Mouse (Mus musculus): ENCODE results near the gene Dnajc27. TPM values are rescaled to one million over a fixed set of nuclear protein-coding genes. Genes with fewer than 3 reads are reported as not detected.

Dnajc27 gene
- polyA plus RNA-seq (2016; fragmentation: Nextera tagmentation; extraction: Ambion mirVana): 10.5 and 10.8 TPM in 2 replicates

- WGBS: 5% methylated on average over 59 of the region's 59 CpGs
- H3K27ac ChIP-seq: peak within 1 kb of the TSS; percentile 97
- peaks cover 21% of the 10 kb centered on the region for H3K36me3 ChIP-seq
- peak within 1 kb of the TSS; percentile 66 for H3K4me3 ChIP-seq
- H3K4me1 ChIP-seq (replicated peaks): peaks cover 23% of the 10 kb centered on the region; the same call in 1 of the 2 replicates
- no peaks in the 10 kb centered on the region for H3K9me3 ChIP-seq
- H3K27me3 ChIP-seq (ENCODE audit: insufficient read depth, poor library complexity, severe bottlenecking): no peaks in the 10 kb centered on the region
- peak; percentile 96 for DNase-seq (ENCODE audit: low spot score)
Measured at GRCm38 (mm10) chr12:4082132-4083001, at the start of gene Dnajc27. Dnajc27 (plus strand) TSS chr12:4082583.

DNA sequence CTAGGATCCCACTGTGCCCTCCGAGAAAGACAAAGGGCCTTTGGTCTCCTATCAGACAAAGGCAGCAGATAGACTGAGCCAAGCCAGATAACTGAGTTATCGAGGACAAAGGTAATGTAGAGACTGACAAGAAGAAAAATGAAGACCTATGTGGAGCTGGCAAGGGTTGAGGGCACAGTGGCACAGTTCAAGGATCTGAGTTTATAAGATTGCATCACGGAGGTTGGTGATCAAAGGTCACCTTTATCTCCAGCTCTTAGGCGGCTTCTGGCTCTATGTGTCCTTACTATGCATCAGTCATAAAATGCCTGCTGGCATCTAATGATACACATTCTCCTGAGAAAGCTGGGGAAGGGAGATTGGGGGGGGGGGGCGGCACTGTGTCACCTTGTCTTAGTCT, 46.2 kb upstream of the Dnajc27 start:
- H3K27me3 ChIP-seq (ENCODE audit: insufficient read depth, poor library complexity, severe bottlenecking): peaks cover 42% of the 10 kb centered on the region
- 0 out of 2 replicates have a peak, but pooled peaks cover 6% of the 10 kb centered on the region for H3K36me3 ChIP-seq
- H3K27ac ChIP-seq: no peak overlapping the region
- H3K4me3 ChIP-seq: no peak overlapping the region
- no peaks in the 10 kb centered on the region for H3K9me3 ChIP-seq
- 88% methylated on average over 5 of the region's 5 CpGs for WGBS
- DNase-seq (ENCODE audit: low spot score): no peak
- peaks cover 25% of the 10 kb centered on the region for H3K4me1 ChIP-seq (replicated peaks)

DNA sequence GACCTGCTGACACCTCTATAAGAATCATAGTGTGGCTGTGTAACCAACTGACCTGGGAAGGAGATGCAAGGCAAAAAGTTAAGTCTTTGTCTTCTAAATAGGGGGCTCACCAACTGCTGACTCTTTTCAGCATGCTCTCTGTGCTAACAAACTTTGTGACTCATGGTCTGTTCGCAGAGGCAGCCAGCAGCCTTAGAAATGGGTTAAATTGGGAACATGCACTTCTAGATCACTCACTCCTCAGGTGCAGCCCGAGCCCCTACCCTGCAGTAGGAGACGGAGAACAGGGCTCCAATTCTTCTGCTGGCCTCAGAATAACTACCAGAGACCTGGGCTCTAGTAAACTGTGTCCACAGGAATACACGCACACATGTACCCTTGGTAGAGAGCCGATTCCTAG, 44.9 kb upstream of the Dnajc27 start:
- H3K27me3 ChIP-seq (ENCODE audit: insufficient read depth, poor library complexity, severe bottlenecking): peaks cover 53% of the 10 kb centered on the region
- H3K4me3 ChIP-seq: peak overlapping the region; percentile 88
- H3K27ac ChIP-seq: peak overlapping the region; percentile 94; the same call in 1 of the 2 replicates
- no peaks in the 10 kb centered on the region for H3K9me3 ChIP-seq
- H3K36me3 ChIP-seq: 0 out of 2 replicates have a peak, but pooled peaks cover 6% of the 10 kb centered on the region
- no peak for DNase-seq (ENCODE audit: low spot score)
- 29% methylated on average over 5 of the region's 5 CpGs for WGBS
- peaks cover 29% of the 10 kb centered on the region for H3K4me1 ChIP-seq (replicated peaks)

GRCm38 (mm10) chr12:4038061-4039041, 44.0 kb upstream of the Dnajc27 start, which contains the start of gene Efr3b:
Efr3b (minus strand) TSS chr12:4038915.
- Histone ChIP-seq H3K36me3 (0 out of 2 replicates have a peak, but pooled peaks cover 6% of the 10 kb centered on the region), H3K9me3 (no peaks in the 10 kb centered on the region), H3K4me3 (peak within 1 kb of the TSS; percentile 88), H3K4me1 (replicated peaks) (peaks cover 29% of the 10 kb centered on the region), H3K27ac (peak within 1 kb of the TSS; percentile 94), H3K27me3 (ENCODE audit: insufficient read depth, poor library complexity, severe bottlenecking) (peaks cover 53% of the 10 kb centered on the region)
- under 1% methylated on average over 78 of the region's 78 CpGs for WGBS
- DNase-seq (ENCODE audit: low spot score): peak; percentile 86

DNA sequence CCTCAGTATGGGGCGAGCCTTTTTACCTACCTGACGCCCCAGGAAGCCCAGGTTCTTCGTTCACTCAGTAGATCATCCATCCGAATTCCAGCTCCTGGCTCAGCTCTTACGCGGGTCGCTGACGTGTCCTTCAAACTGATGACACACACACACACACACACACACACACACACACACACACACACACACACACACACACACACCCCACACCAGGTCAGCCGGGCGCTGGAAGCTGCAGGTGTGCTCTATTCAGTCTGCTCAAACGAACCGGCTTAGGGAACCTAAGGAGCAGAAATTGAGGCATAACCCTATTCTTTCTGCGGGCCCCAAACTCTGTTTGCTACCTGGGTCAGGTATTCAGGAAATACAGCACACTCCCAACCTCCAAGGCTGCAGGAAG, 43.3 kb upstream of the Dnajc27 start:
- 0 out of 2 replicates have a peak, but pooled peaks cover 6% of the 10 kb centered on the region for H3K36me3 ChIP-seq
- peak overlapping the region; percentile 88 for H3K4me3 ChIP-seq
- DNase-seq (ENCODE audit: low spot score): no peak
- WGBS: 2% methylated on average over 13 of the region's 13 CpGs
- H3K4me1 ChIP-seq (replicated peaks): peaks cover 29% of the 10 kb centered on the region
- H3K27me3 ChIP-seq (ENCODE audit: insufficient read depth, poor library complexity, severe bottlenecking): peaks cover 53% of the 10 kb centered on the region
- peak overlapping the region; percentile 94 for H3K27ac ChIP-seq
- H3K9me3 ChIP-seq: no peaks in the 10 kb centered on the region

GRCm38 (mm10) chr12:4042411-4042810, 40.0 kb upstream of the Dnajc27 start:
- peaks cover 36% of the 10 kb centered on the region for H3K27me3 ChIP-seq (ENCODE audit: insufficient read depth, poor library complexity, severe bottlenecking)
- 84% methylated on average over 5 of the region's 5 CpGs for WGBS
- H3K27ac ChIP-seq: no peak overlapping the region

DNA sequence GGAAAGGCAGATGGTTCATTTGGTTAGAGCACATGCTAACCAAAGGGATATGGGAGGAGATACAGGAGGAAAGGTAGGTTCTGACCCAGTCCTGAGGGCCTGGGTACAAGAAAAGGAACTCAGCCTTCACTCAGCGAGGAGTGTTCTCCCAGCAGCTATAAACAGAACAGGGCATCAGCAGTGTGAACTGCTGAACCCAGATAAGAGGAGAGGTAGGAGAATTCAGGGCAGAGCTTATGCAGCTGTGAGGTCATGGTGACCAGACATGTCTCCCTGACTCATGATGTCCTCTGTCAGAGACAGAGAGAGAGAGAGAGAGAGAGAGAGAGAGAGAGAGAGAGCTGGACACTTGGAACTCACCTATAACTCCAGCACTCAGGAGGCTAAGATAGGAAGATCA, 36.4 kb upstream of the Dnajc27 start:
- no peak overlapping the region for H3K27ac ChIP-seq
- no peak for DNase-seq (ENCODE audit: low spot score)
- H3K4me3 ChIP-seq: no peak overlapping the region
- no peaks in the 10 kb centered on the region for H3K36me3 ChIP-seq
- 88% methylated on average over 1 of the region's 1 CpGs for WGBS
- peaks cover 17% of the 10 kb centered on the region for H3K27me3 ChIP-seq (ENCODE audit: insufficient read depth, poor library complexity, severe bottlenecking)
- peaks cover 8% of the 10 kb centered on the region for H3K4me1 ChIP-seq (replicated peaks)
- H3K9me3 ChIP-seq: no peaks in the 10 kb centered on the region

More at GRCm38 (mm10) chr12:4042411-4042810, 40.0 kb upstream of the Dnajc27 start:
- no peak for DNase-seq (ENCODE audit: low spot score)
- H3K36me3 ChIP-seq: no peaks in the 10 kb centered on the region
- H3K4me3 ChIP-seq: no peak overlapping the region
- H3K4me1 ChIP-seq (replicated peaks): peaks cover 23% of the 10 kb centered on the region
- H3K9me3 ChIP-seq: no peaks in the 10 kb centered on the region

DNA sequence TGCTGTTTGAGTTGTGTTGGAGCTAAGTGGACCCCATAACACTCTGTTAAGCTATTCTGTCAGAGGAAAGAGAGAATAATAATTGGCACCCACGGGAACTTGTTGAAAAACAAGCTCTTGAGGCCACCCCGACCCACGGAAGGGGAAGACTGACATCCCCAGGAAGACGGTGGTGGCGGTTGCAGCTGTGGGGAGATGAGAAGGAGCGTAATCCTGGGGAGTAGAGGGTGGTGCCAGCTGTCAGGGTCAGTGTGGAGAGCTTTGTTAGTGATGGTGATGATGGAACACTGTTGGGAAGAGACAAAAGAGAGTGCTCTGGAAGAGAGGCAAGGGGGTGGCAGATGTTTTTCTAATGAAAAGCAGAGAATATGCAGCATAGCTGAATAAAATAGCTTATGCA, 34.4 kb upstream of the Dnajc27 start:
- no peak for DNase-seq (ENCODE audit: low spot score)
- Histone ChIP-seq H3K9me3 (no peaks in the 10 kb centered on the region), H3K4me1 (replicated peaks) (peaks cover 4% of the 10 kb centered on the region), H3K36me3 (no peaks in the 10 kb centered on the region), H3K27me3 (ENCODE audit: insufficient read depth, poor library complexity, severe bottlenecking) (peaks cover 4% of the 10 kb centered on the region; the same call in 1 of the 2 replicates), H3K4me3 (no peak overlapping the region), H3K27ac (no peak overlapping the region; the same call in 1 of the 2 replicates)
- WGBS: 35% methylated on average over 6 of the region's 6 CpGs

- peaks cover 4% of the 10 kb centered on the region for H3K4me1 ChIP-seq (replicated peaks)
- no peak for DNase-seq (ENCODE audit: low spot score)
- WGBS: 68% methylated on average over 9 of the region's 9 CpGs
Measured at GRCm38 (mm10) chr12:4050861-4051425, 31.4 kb upstream of the Dnajc27 start.

GRCm38 (mm10) chr12:4053643-4054042, 28.7 kb upstream of the Dnajc27 start:
- Histone ChIP-seq H3K9me3 (no peaks in the 10 kb centered on the region), H3K4me1 (replicated peaks) (no peaks in the 10 kb centered on the region), H3K36me3 (no peaks in the 10 kb centered on the region), H3K27ac (no peak overlapping the region), H3K27me3 (ENCODE audit: insufficient read depth, poor library complexity, severe bottlenecking) (no peaks in the 10 kb centered on the region), H3K4me3 (no peak overlapping the region)
- no peak for DNase-seq (ENCODE audit: low spot score)
- WGBS: 91% methylated on average over 3 of the region's 3 CpGs

More at GRCm38 (mm10) chr12:4050861-4051425, 31.4 kb upstream of the Dnajc27 start:
- Histone ChIP-seq H3K4me3 (no peak overlapping the region), H3K9me3 (no peaks in the 10 kb centered on the region), H3K27ac (no peak overlapping the region), H3K27me3 (ENCODE audit: insufficient read depth, poor library complexity, severe bottlenecking) (peaks cover 4% of the 10 kb centered on the region; the same call in 1 of the 2 replicates), H3K36me3 (no peaks in the 10 kb centered on the region)

DNA sequence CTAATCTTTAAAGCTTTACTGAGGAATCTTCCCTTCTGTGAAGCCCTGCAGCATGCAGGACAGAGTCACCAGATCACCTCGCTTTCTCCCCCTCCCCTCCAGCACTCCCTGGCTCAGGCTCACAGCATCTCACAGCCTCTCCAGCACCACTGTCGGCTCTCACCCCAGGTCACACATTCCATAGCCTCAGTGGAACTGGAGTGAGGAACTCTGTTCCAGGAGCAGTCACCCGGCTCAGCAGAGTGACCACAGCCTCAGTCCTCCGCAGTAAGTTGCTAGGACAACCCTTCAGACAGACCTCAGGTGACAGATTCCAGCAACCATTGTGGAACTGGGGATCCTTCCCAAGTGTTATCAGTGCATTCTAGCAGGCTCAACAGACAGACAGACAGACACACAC, 27.5 kb upstream of the Dnajc27 start:
- Histone ChIP-seq H3K27me3 (ENCODE audit: insufficient read depth, poor library complexity, severe bottlenecking) (no peaks in the 10 kb centered on the region), H3K36me3 (no peaks in the 10 kb centered on the region), H3K9me3 (no peaks in the 10 kb centered on the region), H3K4me1 (replicated peaks) (no peaks in the 10 kb centered on the region), H3K27ac (no peak overlapping the region), H3K4me3 (no peak overlapping the region)
- no peak for DNase-seq (ENCODE audit: low spot score)
- 34% methylated on average over 4 of the region's 4 CpGs for WGBS

DNA sequence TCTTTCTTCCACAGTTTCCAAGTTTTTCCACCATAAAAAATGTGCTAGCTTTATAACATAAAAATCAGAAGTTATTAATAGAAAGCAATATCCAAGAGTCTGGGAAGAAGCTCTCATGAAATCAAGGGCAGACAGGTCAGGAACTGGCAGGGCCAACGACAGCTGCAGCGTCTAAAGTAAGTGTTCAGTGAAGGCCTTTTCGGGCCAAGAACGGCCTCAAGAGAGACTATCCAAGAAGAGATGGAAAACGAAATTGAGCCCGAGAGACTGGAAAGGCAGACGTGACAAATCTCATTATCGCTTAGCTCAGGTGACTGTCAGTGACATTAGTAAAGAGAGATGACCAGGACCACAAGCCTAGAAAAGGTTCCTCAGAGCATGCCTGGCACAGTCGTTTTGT, 24.1 kb upstream of the Dnajc27 start:
- no peak overlapping the region for H3K4me3 ChIP-seq
- H3K27ac ChIP-seq: no peak overlapping the region
- H3K36me3 ChIP-seq: no peaks in the 10 kb centered on the region
- H3K4me1 ChIP-seq (replicated peaks): no peaks in the 10 kb centered on the region
- H3K9me3 ChIP-seq: no peaks in the 10 kb centered on the region
- DNase-seq (ENCODE audit: low spot score): no peak
- H3K27me3 ChIP-seq (ENCODE audit: insufficient read depth, poor library complexity, severe bottlenecking): no peaks in the 10 kb centered on the region
- WGBS: 76% methylated on average over 9 of the region's 9 CpGs
